Mouse (Mus musculus): ENCODE results near the gene Clptm1. TPM values are rescaled to one million over a fixed set of nuclear protein-coding genes. Genes with fewer than 3 reads are reported as not detected.

Gene Clptm1
- polyA plus RNA-seq (2017; shearing (Covaris generic)), result 121 TPM

DNA sequence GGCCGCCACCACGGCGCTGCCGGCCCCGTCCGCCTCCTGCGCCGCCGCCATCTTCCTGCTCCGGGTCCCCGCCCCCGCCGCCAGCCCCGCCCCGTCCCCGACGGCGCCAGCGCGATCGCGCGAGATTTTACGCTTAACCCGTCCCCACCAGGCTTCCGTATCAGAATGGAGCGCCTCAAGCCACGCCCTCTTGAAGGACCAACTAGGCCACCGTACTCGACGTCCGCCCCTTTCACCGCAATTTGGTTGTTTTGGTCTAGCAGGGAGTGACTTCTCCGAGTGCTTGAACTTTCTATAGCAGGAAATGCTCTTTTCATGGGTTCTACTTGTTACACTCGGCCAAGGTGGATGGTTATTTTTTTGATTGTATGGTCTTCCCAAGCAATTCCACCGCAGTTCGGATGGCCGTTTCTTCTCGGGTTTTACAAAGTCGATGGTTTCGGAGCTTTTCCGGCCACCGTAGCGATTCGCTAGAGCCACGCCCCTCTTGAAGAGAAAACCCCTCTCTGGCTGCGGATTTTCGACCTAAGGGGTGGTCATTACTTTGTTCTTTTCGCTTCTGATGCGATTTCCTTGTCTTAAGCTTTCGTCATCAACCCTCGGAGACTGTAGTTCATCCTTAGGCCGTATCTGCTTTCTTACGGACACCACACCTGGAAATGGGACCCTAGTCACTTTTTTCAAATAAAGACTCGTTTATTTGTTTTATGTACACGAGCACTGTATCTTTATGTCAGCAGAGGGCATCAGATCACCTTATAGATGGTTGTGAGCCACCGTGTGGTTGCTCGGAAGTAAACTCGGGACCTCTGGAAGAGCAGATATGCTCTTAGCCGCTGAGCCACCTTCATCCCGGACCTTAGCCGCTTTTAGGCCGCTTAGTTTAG is at the start of gene Clptm1:
Clptm1 (minus strand) TSS at position 79 of the 887 bp plus-strand sequence.

GRCm38 (mm10) chr7:19698907-19699826 is 34.3 kb upstream of the Clptm1 start, which contains the start of gene Apoe:
TSS of gene Apoe (minus strand) at chr7:19699188.

GRCm38 (mm10) chr7:19691873-19692865 is 27.3 kb upstream of the Clptm1 start, which contains the start of gene Apoc1:
TSS of gene Apoc1 (minus strand) at chr7:19692660.

DNA sequence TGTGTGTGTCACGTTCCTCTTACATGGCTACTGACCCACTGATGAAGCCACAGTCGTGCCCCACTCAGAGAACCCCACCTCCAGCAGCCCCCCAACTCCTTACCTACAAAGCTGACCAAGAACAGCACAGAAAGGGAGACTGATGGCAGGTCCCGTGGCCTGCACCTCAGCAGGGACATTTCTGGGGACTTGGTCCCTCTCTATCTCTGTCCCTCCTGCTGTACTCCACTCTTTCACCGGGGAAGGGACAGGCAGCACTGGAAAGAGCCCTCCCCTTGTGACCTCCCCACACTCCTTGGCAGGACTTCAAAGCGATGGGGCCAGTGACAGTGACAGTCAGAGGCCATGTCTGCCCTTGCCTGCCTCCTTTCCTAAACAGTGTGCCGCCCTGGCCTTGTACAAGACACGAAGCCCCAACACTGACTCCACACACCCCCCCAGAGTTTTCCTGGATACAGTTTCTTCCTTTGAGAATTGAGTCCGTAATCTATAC is 16.4 kb upstream of the Clptm1 start, which contains the start of the genes Gm44805 and Apoc4:
Gm44805 (minus strand) TSS at position 222 of the 493 bp plus-strand sequence.
Apoc4 (minus strand) TSS at position 278 of the 493 bp plus-strand sequence.

GRCm38 (mm10) chr7:19677872-19678271 is 13.0 kb upstream of the Clptm1 start, which contains the start of gene Apoc2:
TSS of gene Apoc2 (minus strand) at chr7:19677941.

GRCm38 (mm10) chr7:19629361-19629734 is 35.5 kb downstream of the Clptm1 start, which contains the start of gene Relb:
TSS of gene Relb (minus strand) at chr7:19629438.

GRCm38 (mm10) chr7:19603849-19604605 is 60.8 kb downstream of the Clptm1 start, which contains the start of gene Clasrp:
TSS of gene Clasrp (minus strand) at chr7:19604486.

Other genes with a start within 250 kb of the Clptm1 start
- 6.2 TPM for gene Mark4, start 206.2 kb downstream of the Clptm1 start, polyA plus RNA-seq (2017; shearing (Covaris generic))
- not detected for gene Exoc3l2, start 201.7 kb downstream of the Clptm1 start, polyA plus RNA-seq (2017; shearing (Covaris generic))
- gene Bloc1s3, start 156.7 kb downstream of the Clptm1 start, polyA plus RNA-seq (2017; shearing (Covaris generic)), result 3.8 TPM
- 48.8 TPM for gene Trappc6a, start 156.6 kb downstream of the Clptm1 start, polyA plus RNA-seq (2017; shearing (Covaris generic))
- not detected for gene Nkpd1, start 147.2 kb downstream of the Clptm1 start, polyA plus RNA-seq (2017; shearing (Covaris generic))
- 15.6 TPM for gene Ppp1r37, start 102.0 kb downstream of the Clptm1 start, polyA plus RNA-seq (2017; shearing (Covaris generic))
- gene Zfp296, start 87.7 kb downstream of the Clptm1 start, polyA plus RNA-seq (2017; shearing (Covaris generic)), result 1.8 TPM
- 105 TPM for gene Gemin7, start 87.4 kb downstream of the Clptm1 start, polyA plus RNA-seq (2017; shearing (Covaris generic))
- gene Clasrp, start 60.5 kb downstream of the Clptm1 start, polyA plus RNA-seq (2017; shearing (Covaris generic)), result 49.4 TPM
- gene Relb, start 35.6 kb downstream of the Clptm1 start, polyA plus RNA-seq (2017; shearing (Covaris generic)), result 249 TPM
- gene Apoc2, start 12.9 kb upstream of the Clptm1 start, polyA plus RNA-seq (2017; shearing (Covaris generic)), result not detected
- gene Gm44805, start 16.4 kb upstream of the Clptm1 start, polyA plus RNA-seq (2017; shearing (Covaris generic)), result not detected
- gene Apoc4, start 16.4 kb upstream of the Clptm1 start, polyA plus RNA-seq (2017; shearing (Covaris generic)), result 0.18 TPM
- not detected for gene Apoc1, start 27.6 kb upstream of the Clptm1 start, polyA plus RNA-seq (2017; shearing (Covaris generic))
- 1.3 TPM for gene Apoe, start 34.2 kb upstream of the Clptm1 start, polyA plus RNA-seq (2017; shearing (Covaris generic))
- gene Tomm40, start 50.4 kb upstream of the Clptm1 start, polyA plus RNA-seq (2017; shearing (Covaris generic)), result 63.8 TPM
- not detected for gene Nectin2, start 85.5 kb upstream of the Clptm1 start, polyA plus RNA-seq (2017; shearing (Covaris generic))
- 0.65 TPM for gene Bcam, start 106.0 kb upstream of the Clptm1 start, polyA plus RNA-seq (2017; shearing (Covaris generic))
- not detected for gene Cblc, start 131.8 kb upstream of the Clptm1 start, polyA plus RNA-seq (2017; shearing (Covaris generic))
- gene Bcl3, start 157.7 kb upstream of the Clptm1 start, polyA plus RNA-seq (2017; shearing (Covaris generic)), result 199 TPM
- not detected for gene Gm19345, start 187.0 kb upstream of the Clptm1 start, polyA plus RNA-seq (2017; shearing (Covaris generic))
- not detected for gene Ceacam16, start 196.3 kb upstream of the Clptm1 start, polyA plus RNA-seq (2017; shearing (Covaris generic))
- not detected for gene Ceacam19, start 222.9 kb upstream of the Clptm1 start, polyA plus RNA-seq (2017; shearing (Covaris generic))